Mouse (Mus musculus) right cerebral cortex, adult 18-20 months (tissue): Measurements from ENCODE around the gene Itpkb.

Experiments used
- DNase-seq: peaks from one replicate; pipeline ENCODE4 v3.0.0; 2022; ENCODE audit warnings: mixed read lengths

Itpkb gene

GRCm38 (mm10) chr1:180330145-180330706 lies at the start of gene Itpkb:
Gene Itpkb, plus strand, starts transcription at chr1:180330485.
- DNase-seq = no peak

- DNase-seq = no peak
Measured at GRCm38 (mm10) chr1:180282581-180282980, 47.7 kb upstream of the Itpkb start.

- no peak for DNase-seq
Measured at GRCm38 (mm10) chr1:180283813-180284768, 46.2 kb upstream of the Itpkb start.

DNA sequence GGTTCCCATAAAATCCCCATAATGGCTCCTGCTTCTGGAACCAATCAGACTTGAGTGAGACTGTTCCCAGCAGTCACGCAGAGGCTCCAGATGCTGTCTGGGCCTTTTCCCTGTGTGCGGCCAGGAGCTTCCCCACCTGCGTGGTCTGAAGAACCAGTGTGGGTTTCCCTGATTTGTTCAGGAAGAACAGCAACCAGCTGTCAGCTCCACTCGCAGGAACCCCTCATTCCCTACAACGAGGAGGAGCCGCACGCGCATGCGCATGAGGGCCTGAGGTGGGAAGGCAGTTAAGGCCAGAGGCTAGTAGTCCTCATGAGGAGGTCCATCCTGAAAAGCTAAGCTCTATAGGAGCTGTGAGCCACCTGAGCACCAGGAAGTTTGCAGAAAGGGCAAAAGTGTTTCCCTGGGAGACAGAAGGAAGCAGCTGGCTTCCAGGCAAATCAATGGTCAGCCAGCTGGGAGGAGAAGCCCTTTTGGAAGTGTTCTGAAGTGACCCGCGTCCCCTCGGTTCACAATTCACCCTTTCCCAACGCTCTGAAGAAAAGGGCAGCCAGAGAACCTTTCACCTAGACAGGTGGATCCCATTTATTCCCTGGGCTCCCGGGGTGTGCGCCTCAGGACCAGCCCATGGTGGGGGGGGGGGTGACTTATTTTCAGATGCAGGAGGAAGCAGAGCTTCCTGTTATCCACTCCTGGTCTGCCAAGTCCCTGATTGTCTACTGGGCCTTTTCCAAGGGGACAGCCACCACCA lies 44.0 kb upstream of the Itpkb start:
- DNase-seq = no peak

- DNase-seq = no peak
Measured at GRCm38 (mm10) chr1:180288227-180288626, 42.1 kb upstream of the Itpkb start.

DNA sequence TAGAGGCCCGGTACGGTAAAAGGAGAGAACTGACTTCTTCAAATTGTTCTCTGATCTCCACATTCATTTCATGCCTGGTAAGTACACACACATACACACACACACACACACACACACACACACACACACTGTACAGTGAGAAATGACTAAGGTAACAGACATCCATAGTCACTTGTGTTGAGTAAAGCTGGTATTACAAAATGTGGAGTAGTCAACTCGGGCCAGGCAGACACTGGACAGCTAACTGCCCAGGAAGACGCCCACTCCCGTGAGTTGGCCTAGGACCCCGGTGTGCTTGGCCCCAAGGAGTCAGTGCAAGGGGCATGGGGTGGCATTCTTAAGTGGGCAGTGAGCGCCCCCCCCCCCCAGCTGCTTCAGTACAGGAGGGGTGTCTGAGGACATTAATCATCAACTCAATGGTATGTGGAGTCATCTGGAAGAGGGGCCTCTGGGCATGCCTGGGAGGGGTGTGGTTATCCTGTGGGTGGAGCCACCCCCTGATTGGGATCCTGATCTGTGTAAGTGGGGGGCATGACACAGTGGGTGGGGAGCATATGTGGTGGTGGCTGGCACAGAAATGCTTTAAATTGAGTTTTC lies 41.3 kb upstream of the Itpkb start:
- DNase-seq = no peak

DNA sequence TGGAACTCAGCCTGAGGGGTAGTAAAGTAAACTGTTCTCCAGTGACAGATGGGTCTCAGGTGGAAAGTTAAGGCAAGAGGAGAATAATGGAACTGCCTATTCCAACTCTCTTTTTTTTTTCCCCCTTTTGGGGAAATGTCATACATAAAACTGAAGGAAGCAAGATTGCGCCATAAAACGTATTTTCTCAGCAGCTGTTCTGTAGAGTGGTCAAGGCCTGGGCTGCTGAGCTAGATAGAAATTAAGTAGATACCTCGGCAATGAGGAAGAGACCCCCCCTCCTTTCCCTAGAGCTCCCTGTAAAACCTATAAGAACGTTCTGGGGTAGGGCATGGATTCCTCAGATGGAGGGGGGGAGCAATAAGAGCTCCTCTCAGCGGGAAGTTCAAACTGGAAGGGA lies 40.5 kb upstream of the Itpkb start:
- no peak for DNase-seq

DNA sequence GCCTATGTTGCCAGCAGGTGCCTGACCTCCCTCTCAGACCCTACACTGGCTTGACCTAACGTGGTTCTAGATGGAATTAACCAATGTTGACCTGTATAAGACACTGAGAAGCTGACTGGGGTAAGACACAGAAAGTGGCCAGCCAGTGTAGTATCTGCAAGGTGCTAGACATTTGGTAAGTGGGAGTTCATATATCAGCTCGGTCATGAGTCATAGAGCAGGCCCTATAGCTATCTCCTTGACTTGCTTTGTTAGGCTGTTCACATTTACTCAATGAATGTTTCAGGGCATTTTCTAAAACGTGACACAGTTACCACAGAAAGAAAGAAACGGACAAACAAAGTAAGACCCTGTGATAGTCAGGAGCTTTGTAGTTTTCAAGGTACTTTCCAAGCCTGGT lies 39.9 kb upstream of the Itpkb start:
- no peak for DNase-seq

DNA sequence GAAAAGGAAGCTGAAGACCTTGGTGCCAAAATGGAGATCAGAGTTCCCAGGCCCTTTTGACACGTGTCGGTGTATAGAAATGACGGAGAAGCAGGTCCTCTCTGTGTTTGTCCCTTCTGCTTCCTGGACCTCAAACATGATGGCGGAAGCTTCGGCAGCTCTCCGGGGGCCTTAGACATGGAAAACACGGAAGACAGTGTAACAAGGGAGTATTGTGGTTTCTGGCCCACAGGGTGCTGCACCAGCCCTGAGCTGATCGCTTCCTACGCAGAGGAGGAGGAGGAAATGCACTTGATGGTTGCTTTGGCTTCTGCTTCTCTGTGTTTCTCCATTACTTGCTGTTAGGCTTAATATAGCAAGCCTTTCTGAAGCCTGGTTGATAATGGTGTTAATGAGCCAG lies 34.2 kb upstream of the Itpkb start:
- no peak for DNase-seq

DNA sequence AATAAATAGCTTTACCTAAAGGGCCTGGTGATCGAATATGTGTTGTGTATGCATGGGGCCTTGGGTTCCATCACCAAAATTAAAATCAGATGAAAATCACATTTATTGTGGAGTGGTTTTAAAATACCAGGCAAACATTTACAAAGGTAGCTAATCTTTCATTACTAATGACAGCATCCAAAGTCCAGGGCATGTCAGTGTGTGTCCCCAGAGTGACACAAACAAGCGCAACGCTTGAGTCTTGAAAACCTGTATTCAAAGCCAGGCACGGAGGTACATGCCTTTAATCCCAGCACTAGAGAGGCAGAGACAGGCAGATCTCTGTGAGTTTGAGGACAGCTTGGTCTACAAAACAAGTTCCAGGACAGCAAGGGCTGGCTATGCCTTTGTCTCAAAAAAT lies 30.6 kb upstream of the Itpkb start:
- no peak for DNase-seq

DNA sequence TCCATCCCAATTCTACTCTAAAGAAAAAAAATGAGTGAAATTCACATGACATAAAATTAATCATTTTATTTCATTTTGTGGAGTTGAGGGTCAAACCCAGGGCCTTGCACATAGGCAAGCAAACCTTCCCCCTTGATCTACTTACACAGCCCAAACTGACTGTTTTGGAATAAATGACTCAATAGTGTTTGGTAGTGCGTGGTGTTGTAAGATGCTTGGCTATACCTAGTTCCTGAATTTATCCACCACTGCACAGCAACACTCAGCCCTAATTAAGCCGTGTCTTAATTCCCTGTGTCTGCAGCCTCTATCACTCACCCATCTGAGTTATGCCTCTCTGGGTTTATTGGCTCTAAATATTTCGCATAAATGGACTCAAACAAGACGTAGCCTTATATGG lies 30.0 kb upstream of the Itpkb start:
- DNase-seq = no peak

DNA sequence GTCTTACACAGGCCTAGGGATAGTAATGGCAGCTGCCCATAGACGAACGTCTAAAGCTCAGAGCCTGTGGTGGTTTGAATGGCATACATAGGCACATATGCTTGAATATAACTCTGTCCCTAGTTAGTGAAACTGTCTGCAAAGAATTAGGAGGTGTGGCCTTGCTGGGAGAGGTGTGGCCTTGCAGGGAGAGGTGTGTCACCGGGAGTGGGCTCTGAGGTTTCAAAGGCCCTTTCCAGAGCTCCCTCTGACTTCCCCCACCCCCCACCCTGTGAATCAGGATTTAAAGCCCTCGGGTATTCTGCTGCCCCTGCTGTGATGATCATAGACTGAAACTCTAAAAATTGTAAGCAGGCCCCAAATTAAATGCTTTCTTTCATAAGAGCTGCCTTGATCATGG lies 29.3 kb upstream of the Itpkb start:
- no peak for DNase-seq

DNA sequence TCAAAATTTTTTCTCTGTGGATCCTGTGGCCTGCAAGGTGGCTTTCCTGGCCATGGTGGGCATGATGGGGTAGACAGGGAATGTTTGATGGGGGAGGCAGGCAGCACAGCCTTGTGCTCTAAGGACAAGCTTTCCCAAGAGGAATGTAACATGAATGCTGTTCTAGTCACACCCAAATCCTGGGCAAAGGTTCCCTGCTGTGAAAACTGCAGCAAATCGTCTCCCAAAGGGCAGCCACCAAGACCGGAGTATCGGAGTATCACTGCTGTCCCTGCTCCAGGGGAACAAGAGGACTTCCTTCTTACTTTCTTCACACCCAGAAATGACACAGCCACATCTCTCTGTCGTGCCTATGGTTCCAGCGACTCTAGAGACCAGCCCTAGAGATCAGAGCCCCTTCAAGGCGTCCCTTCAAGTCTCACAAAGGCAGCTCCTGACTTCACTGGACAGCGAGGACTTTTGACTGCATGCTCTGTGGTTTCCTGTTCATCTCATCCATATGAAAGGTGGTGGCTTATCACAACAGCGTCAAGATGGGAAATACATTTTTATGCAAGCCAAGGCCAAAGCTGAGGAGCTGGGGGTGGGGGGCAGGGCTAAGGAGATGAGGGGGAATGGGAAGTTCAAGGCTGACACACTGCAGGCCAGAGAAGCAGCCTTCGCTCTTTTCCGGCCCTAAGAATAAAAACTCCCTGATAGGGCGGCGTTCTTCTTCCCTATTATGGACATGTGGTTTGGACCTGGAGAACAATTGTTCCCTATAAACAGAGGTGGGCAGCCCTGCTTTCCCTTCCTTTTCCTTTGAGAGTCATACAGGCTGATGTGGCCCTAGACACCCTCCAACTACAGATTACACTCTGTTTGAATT lies 27.8 kb upstream of the Itpkb start:
- no peak for DNase-seq

DNA sequence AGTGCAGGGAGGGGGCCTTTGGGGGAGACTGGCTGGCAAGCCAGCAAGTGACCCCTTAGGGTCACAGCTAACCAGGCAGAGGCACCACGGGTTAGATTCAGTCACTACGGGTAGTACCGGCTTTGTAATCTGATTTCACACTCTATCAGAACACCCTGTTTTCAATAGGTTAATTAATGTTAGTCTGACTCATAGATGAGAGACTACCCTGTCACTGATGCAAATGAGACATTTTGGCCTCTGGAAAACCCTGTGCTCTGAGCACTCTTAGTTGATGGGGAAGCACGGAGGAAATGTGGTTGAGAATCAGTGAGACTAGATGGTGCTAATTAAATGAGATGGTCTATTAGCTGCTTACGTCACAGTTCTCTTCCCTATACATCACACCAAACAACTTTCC lies 26.7 kb upstream of the Itpkb start:
- DNase-seq = no peak

DNA sequence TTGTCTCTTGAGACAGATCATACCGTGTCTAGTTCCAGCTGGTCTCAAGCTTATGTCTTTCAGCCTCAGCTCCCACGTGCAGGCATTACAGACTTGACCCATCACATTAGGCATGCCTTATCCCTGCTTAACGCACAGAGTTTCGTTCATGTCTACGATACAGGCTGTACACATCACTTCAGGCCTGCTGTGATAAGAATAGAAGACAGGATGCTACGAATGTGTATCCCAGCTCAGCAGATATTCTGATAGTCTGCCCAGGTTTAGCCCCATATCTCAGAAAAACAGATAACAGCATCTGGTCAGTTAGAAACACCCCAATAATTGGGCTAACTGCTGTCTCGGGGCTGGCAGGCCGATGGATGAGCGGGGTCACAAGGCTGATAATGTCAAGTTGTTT lies 23.4 kb upstream of the Itpkb start:
- DNase-seq = no peak

DNA sequence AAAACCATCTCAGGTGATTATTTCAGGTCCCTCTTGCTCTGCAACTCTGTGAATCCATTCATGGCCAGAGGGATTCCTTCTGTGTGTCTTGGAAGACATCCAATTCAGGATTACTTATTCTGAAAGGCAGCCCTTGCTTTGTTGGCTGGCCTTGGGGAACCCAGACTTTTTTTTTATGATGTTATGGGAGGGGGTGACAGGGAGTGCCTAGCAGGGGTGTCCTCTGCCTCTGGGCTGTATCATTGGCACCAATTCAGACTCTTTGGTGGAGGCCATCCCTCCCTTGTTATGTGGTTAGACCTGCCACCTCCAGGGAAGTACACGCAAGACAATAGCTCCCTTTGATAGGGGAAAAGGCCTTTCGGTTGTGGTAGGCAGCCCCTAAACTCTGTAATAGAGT lies 22.6 kb upstream of the Itpkb start:
- no peak for DNase-seq

- no peak for DNase-seq
Measured at GRCm38 (mm10) chr1:180308897-180309296, 21.4 kb upstream of the Itpkb start.

DNA sequence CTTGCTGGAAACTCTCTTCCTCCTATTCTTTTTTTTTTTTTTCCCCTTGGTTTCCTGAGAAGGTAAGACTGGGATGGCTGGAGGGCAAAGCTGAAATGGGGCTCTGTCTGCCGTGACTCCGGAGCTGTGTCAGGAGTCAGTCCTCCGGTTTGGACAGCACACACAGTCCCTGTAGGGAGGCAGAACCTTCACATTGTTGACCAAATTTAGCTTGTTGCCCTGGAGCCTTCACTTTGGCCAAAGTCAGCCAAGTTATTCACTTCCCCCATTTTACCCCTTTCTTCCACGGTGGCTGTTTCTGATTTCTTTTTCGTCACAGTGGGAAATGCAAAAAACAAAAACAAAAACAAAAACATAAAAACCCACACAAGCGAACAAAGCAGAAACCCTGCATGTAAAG lies 18.0 kb upstream of the Itpkb start:
- no peak for DNase-seq

DNA sequence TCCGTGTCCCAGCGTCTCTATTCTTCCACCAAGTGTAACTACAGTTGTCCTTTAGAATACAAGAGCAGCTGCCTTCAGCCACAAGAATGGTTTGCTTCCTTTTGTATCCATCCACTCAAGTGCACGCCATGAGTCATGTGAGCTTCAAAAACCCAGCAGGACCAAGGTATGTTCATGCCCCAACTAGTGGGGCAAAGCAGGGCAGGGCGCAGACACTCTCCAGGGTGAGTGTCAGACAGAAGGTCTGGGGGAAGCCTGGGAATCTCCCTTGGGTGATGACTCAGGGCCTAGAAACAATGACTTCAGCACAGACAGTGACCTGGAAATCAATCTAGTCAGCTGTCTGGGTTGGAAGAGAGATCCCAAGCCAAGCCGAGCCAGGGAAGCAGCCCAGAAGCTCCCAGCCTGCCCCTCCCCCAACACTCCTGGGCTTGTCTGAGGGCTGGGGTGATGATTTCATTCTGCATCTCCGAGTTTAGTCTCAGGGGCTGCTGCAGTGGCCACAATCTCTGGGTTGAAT lies 17.4 kb upstream of the Itpkb start:
- no peak for DNase-seq

DNA sequence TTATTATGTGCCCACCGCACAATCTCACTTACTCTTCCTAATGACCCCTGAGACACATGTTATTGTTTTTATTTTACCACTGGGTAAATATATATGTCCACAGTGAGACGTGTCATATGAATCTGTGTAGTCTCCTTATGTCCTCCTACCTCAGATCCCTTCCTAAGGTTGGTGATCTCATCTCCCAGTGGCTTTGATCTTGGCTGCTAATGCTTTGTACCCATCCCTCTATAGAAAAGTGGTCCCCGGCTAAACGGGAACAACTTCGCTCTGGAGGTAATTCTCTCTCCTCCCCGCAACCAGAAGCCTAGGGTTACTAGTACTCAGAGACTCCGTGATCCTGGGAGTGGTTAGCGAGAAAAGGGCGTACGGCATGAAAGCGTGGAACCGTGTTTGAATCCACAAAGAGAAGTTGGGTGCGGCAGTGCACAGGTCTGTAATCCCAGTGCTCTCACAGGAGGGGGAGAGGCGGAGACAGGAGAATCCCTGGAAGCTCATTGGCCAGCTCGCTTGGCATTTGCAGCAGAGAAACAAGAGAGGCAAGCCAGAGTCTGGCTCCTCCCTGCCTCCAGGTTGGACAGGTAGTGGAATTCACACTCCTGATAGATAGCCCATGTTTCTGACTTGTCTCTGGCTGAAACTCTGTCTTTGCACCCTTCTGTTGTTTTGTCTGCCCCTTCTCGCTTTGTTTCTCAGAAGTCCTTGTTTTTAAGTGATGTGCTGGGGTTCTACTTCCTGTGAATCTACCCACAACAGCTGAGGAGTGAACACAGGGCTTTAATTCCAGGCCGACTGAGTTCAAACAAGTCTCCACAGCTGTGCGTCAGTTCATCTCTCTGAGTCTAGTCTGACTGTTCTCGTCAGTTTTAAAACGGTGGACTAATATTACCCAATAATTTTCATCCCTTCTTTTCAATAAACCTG lies 16.5 kb upstream of the Itpkb start:
- peak; percentile 22 for DNase-seq

DNA sequence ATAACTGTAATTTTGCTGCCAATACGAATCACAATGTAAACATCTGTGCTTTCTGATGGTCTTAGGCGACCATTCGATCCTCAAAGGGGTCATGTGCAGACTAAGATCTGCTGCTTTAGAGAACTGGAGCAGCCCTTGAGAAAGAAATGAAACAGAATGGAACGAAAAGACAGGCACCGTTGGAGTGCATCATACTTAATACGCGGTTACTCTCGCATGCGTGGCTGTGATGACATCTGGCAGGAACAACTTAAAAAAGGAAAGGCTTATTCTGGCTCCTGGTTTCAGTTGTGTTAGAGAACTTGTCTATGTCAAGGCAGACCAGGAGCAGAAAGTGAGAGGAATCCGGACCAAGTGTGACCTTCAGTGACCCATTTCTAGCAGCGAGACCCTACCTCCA lies 15.6 kb upstream of the Itpkb start:
- no peak for DNase-seq
